Mouse (Mus musculus) G1E (cell line): ENCODE measurements around the gene Maml3.

Experiments used
- CTCF ChIP-seq: IDR thresholded peaks from 2 replicates; pipeline ENCODE4 v1.5.1; 2012; ENCODE audit warnings: low read depth, low read length, inconsistent platforms, mixed read lengths
- GATA1 ChIP-seq: IDR thresholded peaks from 2 replicates; pipeline ENCODE4 v1.6.1; 2012; ENCODE audit warnings: borderline replicate concordance, low read length, inconsistent platforms, mixed read lengths
- GATA2 ChIP-seq: IDR thresholded peaks from 2 replicates; pipeline ENCODE4 v1.6.1; 2012; ENCODE audit warnings: low read depth, low read length, inconsistent platforms, borderline replicate concordance
- POLR2AphosphoS5 ChIP-seq: IDR thresholded peaks from 2 replicates; pipeline ENCODE4 v1.6.1; 2012; ENCODE audit warnings: low read depth, low read length, inconsistent platforms; ENCODE audit not compliant: insufficient replicate concordance
- TAL1 ChIP-seq: conservative IDR thresholded peaks from 2 replicates; pipeline ENCODE4 v1.6.1; 2012; ENCODE audit warnings: low read depth, low read length, inconsistent platforms, mixed read lengths

DNA sequence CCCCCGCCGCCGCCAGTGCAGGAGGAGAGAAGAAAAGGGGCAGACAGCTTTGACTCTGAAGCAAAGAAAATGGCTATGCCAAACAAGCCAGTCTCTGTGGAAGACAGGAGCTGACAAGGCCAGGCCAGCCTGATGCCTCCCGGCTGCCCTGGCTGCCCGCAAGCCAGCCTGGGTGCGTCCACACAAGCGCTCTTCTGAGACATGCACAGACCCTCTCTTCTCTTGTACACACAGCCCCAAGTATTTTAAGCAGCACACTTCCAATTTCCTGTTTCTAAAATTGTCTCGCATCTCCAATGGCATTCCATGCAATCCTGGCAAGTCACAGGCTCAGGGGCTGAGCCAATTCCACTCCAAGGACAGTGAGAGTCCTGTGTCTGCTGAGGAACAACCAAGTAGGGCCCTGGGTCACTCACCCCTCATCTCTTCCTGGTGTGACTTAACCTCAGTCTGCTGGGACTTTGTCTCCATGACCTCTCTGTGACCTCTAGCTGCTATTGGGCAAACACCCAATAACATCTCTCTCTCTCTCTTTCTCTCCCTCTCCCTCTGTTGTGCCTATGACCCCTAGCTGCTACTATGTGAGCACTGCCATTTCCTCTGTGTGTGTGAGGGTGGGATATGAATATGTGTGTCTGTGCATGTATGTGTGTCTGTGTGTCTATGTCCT, 354.9 kb downstream of the Maml3 start:
- TF ChIP-seq CTCF: no peak
- TF ChIP-seq GATA1: no peak
- TF ChIP-seq GATA2: no peak
- no peak for TF ChIP-seq POLR2AphosphoS5
- no peak for TF ChIP-seq TAL1
